Mouse (Mus musculus): ENCODE measurements at regions not wholly inside any gene's neighbourhood (a gene's known extent, or its start where the extent isn't known, plus 50 kb on each side); places are given as distances from the start of the nearest gene placed in this dataset.

DNA sequence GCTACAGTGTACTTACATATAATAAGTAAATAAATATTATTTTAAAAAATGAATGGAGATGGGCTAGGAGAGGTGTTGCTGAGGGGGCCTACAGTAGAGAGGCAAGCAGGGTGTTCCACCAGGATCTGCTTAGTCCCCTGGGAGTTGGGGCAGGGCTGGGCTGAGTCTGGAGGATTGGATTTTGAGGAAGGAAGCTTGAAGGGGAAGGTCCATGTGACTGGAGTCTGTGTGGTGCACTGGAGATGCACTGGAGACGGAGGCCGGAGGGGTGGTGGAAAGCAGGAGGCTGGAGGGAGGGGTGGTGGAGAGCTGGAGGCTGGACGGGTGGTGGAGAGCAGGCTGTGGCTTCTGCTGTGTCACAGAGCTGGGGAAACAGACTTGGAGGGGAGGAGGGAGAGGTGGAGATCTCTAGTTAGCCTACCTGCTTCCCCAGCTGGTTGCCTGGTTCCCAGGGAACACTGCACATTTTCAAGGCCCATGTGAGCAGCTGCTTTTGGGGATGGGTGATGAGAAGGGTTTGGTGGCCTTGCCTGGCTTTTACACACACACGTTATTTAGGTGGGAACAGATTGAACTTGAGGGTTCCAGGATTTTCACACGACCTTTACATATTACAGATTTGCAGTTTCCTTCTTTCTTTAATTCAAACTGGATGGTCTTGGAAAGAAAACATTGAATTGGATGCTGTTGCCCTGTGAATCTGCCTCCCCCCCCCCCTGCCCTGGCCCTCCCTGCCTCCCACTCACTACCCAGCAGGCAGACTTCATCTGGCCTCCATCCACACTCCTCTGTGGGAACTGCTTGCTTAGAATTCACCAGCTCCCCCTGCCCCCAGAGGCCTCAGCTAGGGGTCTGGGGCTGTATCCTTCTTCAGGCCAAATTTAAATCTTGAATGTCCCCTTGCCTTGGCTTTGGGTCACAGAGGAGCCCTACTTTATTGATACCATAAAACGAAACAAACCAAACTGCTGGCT, 51.7 kb upstream of the Slc35c1 start:
- H3K9ac ChIP-seq (ENCODE audit: low read length) = no peak overlapping the region
- WGBS = 58% methylated on average over 6 of the region's 6 CpGs
- no peaks in the 10 kb centered on the region for H3K4me1 ChIP-seq (ENCODE audit: control insufficient read depth, insufficient read depth, low read length)
- no peaks in the 10 kb centered on the region for H3K9me3 ChIP-seq (replicated peaks; ENCODE audit: control insufficient read depth, low read length)
- H3K27ac ChIP-seq (ENCODE audit: low read length) = no peak overlapping the region
- H3K27me3 ChIP-seq (ENCODE audit: control insufficient read depth, insufficient read depth, low read length) = no peaks in the 10 kb centered on the region
- H3K4me3 ChIP-seq (replicated peaks; ENCODE audit: low read length) = no peak overlapping the region
- H3K4me2 ChIP-seq (ENCODE audit: low read depth, low read length) = no peak overlapping the region
- H3K36me3 ChIP-seq (ENCODE audit: control insufficient read depth, insufficient read depth, low read length) = no peaks in the 10 kb centered on the region
- no peak for ATAC-seq (ENCODE audit: insufficient read depth, low FRiP score)

Data from stomach, embryonic 16.5 days (tissue).